Mouse (Mus musculus): ENCODE data around the gene Ccdc114. TPM values are rescaled to one million over a fixed set of nuclear protein-coding genes. Genes with fewer than 3 reads are reported as not detected.

Gene Ccdc114
- total RNA-seq, 2 experiments from 2014 or later: 0.28 to 0.45 TPM

DNA sequence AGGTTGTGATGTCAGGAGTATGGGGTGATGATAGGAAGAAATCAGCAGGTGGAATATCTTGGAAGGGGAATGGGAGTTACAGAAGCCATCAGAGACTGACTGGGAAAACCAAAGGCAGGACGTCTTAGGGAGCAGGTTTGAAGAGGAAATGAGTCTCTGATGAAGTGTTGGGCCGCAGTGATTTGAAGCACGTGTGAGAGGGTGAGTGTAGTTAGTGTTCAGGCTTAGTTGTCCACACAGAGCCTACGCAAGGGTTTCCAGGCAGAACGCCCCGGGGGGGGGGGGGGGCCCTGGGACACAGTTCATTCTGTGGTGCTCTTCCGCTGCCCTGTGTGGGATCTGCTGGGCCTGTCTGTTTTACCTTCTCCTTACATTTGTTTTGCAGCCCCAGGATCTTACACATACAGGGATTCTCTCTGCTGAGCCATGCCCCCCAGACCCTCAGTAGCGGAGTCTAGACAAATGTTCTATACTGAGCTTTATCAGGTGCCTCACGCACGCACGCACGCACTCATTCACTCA, 21.3 kb upstream of the Ccdc114 start:
- DNase-seq: no peak
- intact Hi-C loops (cut with DNase I): no loop called here
- Histone ChIP-seq H3K27ac (no peak overlapping the region), H3K4me3 (no peak overlapping the region)
- no peak for TF ChIP-seq CTCF (IDR thresholded peaks at IDR 0.05)

DNA sequence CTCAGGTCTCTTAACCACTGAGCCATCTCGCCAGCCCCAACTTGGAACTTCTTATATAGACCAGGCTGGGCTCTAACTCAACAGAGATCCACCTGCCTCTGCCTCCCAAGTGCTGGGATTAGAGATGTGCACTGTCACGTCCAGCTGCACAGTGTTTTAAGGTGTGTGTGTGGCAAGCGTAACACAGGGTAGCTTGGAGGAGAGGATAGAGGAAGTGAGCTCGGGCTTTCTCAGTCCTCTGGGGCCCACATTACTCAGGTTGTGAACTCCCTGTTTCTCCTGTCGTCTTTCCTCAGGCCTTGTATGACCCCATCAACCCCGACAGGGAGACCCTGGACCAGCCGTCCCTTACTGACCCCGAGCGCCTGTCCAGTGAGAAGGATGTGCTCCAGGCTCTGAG, 17.2 kb upstream of the Ccdc114 start:
- Histone ChIP-seq H3K4me3 (no peak overlapping the region), H3K27ac (no peak overlapping the region)
- intact Hi-C loops (cut with DNase I): no loop called here
- TF ChIP-seq CTCF (IDR thresholded peaks at IDR 0.05): no peak
- DNase-seq: no peak

DNA sequence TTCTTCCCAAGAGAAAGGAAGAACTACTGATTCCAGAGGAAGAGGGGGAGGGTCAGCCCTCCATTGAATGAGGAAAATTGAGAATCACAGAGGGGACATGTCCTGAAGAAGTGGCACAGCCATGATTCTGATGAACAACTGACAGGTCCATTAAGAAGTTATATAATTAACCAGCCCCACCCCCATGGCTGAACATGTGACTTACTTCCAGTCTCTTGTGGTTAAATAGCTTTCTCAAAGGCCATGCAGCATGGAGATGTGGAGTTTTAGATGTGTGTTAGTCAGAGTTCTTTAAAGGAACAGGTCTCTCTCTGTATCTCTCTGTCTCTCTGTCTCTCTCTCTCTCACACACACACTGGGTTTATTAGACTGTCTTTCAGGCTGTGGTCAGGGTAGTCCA, 15.5 kb upstream of the Ccdc114 start:
- intact Hi-C loops (cut with DNase I): no loop called here

DNA sequence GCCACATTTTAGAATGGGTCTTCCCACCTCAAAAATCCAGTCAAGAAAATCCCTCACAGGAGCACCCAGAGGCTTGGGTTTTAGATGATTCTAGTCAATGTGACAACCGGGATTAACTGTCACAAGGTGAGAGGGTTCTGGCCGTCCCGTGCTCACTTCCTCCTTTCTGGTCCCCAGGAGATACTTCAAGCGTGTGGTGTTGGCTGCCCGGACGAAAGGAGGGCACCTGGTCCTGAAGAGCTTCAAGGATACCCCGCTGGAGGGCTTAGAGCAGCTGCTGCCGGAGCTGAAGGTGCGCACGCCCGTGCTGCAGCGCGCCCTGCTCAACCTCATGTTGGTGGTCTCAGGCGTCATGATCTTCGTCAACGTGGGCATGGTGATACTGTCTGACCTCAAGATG, 14.7 kb upstream of the Ccdc114 start:
- TF ChIP-seq CTCF (IDR thresholded peaks at IDR 0.05): no peak
- Histone ChIP-seq H3K27ac (no peak overlapping the region), H3K4me3 (no peak overlapping the region)
- intact Hi-C loops (cut with DNase I): no loop called here
- no peak for DNase-seq

More for the DNA sequence above, 15.5 kb upstream of the Ccdc114 start:
- Histone ChIP-seq H3K27ac (no peak overlapping the region), H3K4me3 (no peak overlapping the region)
- no peak for DNase-seq
- no peak for TF ChIP-seq CTCF (IDR thresholded peaks at IDR 0.05)

DNA sequence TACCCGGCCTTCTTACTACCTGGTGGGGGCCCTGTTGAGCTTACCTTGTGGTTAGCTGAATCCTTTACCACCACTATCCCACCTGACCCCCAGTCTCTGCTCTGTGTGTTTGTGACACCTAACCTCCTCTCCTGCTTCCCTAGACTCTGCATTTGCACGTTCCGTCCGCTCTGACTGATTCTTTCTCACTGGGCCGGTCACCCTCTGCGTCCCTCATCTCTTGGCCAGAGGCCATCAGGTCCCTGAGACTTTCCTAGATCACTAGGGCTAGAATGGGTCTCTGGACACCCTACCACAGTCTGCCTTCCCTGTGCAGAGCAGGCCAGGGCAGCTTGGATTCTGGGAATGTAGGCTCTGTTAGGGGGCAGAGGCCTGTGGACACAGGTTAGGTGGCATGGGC, 9.8 kb upstream of the Ccdc114 start:
- no peak for DNase-seq
- intact Hi-C loops (cut with DNase I): no loop called here
- H3K4me3 ChIP-seq: no peak overlapping the region
- no peak for TF ChIP-seq CTCF (IDR thresholded peaks at IDR 0.05)
- no peak overlapping the region for H3K27ac ChIP-seq

DNA sequence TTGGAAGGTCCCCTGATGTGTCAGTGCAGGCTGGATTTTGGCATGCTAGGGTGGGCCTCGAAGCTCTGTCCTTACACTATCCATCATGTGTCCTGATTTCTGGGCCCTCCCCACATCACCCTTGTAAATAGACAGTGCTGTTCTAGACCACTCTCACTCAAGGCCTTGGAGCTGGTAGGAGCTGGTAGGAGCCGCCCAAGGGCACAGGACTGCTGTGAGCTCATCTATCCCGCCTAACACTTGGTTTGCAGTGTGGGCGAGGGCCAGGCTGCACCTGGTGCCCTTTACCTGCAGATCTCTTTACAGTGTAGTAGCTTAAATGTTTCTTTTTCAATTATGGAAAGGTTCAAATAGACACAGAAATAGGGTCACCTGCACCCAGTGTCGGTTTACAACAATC, 8.9 kb upstream of the Ccdc114 start:
- Histone ChIP-seq H3K27ac (no peak overlapping the region), H3K4me3 (no peak overlapping the region)
- DNase-seq: no peak
- TF ChIP-seq CTCF (IDR thresholded peaks at IDR 0.05): no peak
- intact Hi-C loops (cut with DNase I): no loop called here

DNA sequence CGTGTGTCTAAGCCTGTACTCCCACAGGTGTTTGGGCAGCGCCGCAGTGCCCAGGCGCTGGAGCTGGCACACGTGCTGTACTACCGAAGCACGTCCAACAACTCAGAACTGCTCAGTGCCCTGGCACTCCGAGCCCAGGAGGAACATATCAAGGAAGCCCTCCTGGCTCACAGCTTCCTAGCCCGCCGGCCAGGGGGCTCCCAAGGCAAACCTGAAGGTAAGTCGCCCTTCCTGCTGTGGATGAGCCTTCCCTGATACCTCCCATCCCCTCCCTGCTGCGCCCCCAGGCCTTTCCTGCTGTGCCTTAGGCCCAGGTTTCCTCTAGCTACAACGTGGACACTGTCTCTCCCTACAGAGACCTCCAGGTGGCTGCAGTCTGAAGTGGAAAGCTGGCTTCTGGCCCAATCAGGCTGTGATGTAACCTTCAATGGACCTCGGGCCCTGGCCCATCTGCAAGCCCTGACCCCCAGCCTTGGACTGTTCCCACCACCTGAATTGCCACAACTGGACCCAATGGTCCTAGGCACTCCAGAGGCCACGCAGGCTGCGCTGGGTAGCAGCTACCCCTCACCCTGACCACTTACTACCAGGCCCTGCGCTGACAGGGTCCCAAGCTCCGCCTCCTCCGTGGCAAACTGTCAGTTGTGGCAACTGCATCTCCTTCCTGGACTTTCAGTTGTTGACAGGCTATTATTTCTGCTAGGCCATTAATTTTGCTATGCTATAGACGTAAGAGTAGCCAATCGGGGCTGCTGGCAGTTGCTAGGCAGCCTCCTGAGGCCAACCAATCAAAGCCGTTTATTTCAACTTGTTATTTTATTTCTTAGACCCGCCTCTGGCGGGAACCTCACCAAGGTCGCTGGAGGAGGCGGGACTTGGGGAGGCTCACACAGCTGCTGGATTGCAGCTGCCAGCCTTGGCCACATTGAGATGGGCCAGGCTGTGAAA, 7.5 kb upstream of the Ccdc114 start:
- intact Hi-C loops (cut with DNase I): no loop called here
- Histone ChIP-seq H3K27ac (peak overlapping the region; percentile 88), H3K4me3 (peak overlapping the region; percentile 74)
- TF ChIP-seq CTCF (IDR thresholded peaks at IDR 0.05): no peak; the same call in 1 of the 2 replicates
- DNase-seq: peak; percentile 90

DNA sequence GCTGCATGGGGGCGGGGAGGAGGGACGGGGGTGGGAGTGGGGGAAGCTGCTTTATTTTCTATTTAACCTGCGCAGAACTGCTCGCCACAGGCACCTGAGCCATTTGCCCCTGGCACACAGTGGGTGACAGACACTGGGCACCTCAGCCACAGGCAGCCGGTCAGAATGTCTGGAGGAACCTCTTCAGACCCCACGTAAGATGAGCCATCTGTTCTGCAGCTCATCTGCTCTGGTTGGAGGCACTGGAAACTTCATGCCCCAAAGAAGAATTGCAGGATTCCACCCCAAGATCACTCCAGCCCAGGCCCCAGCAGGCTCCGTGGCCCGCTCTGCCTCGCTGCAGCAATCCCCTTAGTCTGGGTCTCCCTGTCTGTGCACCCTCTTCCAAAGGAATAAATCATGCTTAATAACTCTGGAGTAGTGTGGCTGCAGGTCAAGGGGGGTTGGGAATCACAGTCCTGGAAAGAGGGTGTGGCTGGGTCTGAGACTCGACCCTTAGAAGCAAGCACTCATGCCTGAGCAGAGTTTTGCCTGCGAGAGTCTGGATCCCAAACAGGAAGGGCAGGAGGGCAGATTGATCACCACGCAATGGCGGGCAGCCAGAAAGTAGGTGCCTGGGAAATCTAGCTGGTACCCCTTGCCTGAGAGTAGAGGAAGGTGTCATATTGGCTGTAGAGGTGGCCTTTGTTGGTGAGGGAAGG, 6.7 kb upstream of the Ccdc114 start:
- H3K4me3 ChIP-seq: peak overlapping the region; percentile 74
- DNase-seq: no peak
- intact Hi-C loops (cut with DNase I): no loop called here

DNA sequence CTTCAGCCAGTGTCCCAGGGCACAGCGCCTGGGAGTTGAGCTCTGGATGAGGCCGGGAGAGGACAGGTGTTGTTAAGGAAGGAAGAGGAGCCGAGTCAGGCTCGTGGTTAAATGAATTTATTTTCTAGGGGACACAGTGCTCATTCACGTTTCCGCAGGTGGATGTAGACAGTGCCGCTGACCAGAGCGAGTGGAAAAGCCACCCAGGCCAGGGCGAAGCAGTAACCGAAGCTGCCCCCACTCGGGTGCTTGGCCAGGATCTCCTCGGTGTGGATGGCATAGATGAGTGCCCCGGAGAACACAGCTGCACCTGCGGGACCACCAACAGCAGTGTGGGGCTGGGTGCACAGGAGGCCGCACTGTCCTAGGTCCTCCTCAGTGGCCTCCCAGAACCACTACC, 5.9 kb upstream of the Ccdc114 start:
- intact Hi-C loops (cut with DNase I): no loop called here
- peak overlapping the region; percentile 88 for H3K27ac ChIP-seq
- TF ChIP-seq CTCF (IDR thresholded peaks at IDR 0.05): no peak
- H3K4me3 ChIP-seq: peak overlapping the region; percentile 7; the same call in 1 of the 2 replicates
- DNase-seq: no peak

More for the DNA sequence above, 6.7 kb upstream of the Ccdc114 start:
- TF ChIP-seq CTCF (IDR thresholded peaks at IDR 0.05): no peak
- H3K27ac ChIP-seq: peak overlapping the region; percentile 88

DNA sequence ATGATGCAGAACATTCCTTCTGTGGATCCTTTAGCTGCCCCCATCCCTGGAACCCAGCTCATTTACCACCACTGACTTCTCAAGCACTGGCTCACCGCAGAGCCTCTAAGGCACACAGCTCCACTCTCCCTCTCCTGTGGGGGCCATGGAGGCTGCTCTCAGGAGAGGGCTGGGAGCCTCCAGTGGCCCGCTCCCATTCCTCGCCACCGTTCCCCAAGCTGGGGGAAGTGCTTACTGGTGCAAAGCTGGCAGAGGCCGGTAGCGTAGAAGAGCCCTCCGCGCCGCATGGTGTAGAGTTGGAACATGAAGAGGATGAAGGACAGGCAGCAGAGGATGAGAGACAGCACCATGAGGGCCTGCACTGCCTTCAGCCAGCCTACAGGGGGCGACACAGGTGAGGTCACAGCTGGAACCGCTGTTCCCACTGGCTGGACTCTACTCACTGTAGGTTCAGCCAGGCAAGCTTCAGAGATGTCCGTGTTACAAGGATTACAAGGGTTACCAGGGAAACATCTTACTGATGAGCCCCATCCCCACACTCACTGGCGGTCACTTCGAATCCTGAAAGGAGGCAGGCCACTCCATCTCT, 4.7 kb upstream of the Ccdc114 start:
- DNase-seq: peak; percentile 32
- peak overlapping the region; percentile 78 for H3K4me3 ChIP-seq
- peak overlapping the region; percentile 95 for H3K27ac ChIP-seq
- peak; percentile 61 for TF ChIP-seq CTCF (IDR thresholded peaks at IDR 0.05)
- intact Hi-C loops (cut with DNase I): no loop called here

DNA sequence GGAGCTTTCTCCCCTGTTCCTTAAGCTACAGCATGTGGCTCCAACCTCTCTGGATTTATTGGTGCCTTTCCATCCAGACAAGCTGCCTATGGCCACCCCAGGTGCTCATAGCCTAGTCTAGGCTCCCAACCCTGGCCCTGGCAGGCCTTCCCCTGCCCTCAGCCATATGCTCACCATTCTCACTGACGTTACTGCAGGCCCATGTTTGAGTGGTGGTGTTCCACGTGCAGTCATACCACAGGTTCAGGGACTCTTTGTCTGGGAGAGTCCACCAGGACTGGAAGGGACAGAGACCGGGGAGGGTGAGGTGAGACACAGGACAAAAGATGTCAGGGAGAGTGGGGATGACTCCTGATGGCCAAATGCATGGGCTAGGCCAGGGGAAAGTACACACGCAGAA, 4.1 kb upstream of the Ccdc114 start:
- DNase-seq: no peak
- intact Hi-C loops (cut with DNase I): no loop called here
- H3K4me3 ChIP-seq: peak overlapping the region; percentile 78
- no peak for TF ChIP-seq CTCF (IDR thresholded peaks at IDR 0.05)
- H3K27ac ChIP-seq: peak overlapping the region; percentile 95

DNA sequence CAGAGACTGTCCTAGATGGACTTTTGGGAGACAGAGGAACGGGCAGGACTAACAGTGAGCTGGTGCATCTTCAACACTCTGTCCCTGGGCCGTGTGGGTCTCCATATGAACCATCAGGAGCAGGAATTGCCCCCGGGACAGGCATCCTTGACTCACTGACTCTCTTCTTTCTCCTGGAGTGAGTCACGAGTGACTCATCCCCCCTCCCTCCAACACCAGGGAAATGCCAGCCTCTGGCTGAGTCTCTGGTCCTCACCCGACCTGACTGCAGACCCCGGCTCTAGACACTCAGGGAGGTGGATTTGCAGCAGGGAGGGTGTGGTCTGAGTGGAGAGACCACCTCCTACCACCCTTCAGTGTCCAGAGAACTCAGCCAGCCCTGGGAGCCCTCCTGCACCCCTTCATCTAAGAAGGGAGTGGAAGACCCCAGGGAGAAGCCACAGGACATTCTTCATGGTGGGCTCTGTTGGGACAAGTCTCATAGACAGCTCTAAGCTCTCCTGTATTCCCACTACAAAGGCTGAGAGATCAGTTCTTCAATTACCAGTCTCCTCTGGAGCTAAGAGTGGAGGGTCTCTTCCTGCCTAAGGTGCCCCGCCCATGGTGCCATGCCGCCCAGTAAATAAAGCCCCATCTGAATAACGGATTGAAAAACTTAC, 3.2 kb upstream of the Ccdc114 start:
- H3K4me3 ChIP-seq: peak overlapping the region; percentile 78
- DNase-seq: peak; percentile 62
- TF ChIP-seq CTCF (IDR thresholded peaks at IDR 0.05): no peak
- H3K27ac ChIP-seq: peak overlapping the region; percentile 95
- intact Hi-C loops (cut with DNase I): no loop called here

Measured in gastrocnemius, adult 2 months (tissue).